Mouse (Mus musculus) ES-E14 (cell line): ENCODE results near the gene Cytip.

Source experiments
- CHD2 ChIP-seq: IDR thresholded peaks from 2 replicates; pipeline ENCODE4 v1.6.1; 2014; ENCODE audit warnings: mild to moderate bottlenecking, low read depth, low read length, inconsistent platforms
- HCFC1 ChIP-seq: IDR thresholded peaks from 2 replicates; pipeline ENCODE4 v1.6.1; 2012; ENCODE audit warnings: low read length, inconsistent platforms, borderline replicate concordance; ENCODE audit not compliant: insufficient read depth
- ZC3H11A ChIP-seq: IDR thresholded peaks from 2 replicates; pipeline ENCODE4 v1.6.1; 2012; ENCODE audit warnings: low read depth, mild to moderate bottlenecking, inconsistent platforms, low read length, borderline replicate concordance
- ZNF384 ChIP-seq: IDR thresholded peaks from 2 replicates; pipeline ENCODE4 v1.6.1; 2012; ENCODE audit warnings: low read depth, low read length, inconsistent platforms

DNA sequence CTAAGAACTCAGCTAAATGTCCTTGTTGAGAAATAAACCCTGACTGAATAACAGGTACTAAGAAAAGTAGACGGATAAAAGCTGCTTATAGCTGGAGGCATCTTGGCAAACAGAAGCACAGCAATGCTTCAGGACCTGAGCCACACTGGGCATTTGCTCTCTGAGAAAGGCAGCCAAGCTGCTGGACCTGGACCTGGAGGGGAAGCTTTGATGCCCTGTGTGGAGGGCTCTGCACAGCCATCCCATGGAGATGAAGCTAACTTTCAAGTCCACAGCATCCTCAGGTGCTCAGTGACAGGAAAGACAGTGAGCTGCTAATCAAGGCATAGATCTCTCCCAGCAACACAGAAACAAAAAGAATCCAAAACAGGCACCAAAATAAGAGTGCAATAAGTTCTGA is 54.8 kb downstream of the Cytip start:
- TF ChIP-seq ZC3H11A (no peak), CHD2 (no peak), ZNF384 (no peak), HCFC1 (no peak)
